Mouse (Mus musculus): ENCODE results near the gene Lrrc18. TPM values are rescaled to one million over a fixed set of nuclear protein-coding genes. Genes with fewer than 3 reads are reported as not detected.

Lrrc18 gene
- not detected for total RNA-seq (2021)
- long read RNA-seq, experiment 1 = 0 reads
- long read RNA-seq, experiment 2 = 0 reads

- DNase-seq (ENCODE audit: low spot score) = no peak
Measured at GRCm38 (mm10) chr14:32991082-32991481, at the start of gene Lrrc18. Gene Lrrc18, plus strand, starts transcription at chr14:32991382.

- DNase-seq (ENCODE audit: low spot score) = peak; percentile 64
Measured at GRCm38 (mm10) chr14:32947512-32947911, 43.7 kb upstream of the Lrrc18 start.

- DNase-seq (ENCODE audit: low spot score) = peak; percentile 51
Measured at GRCm38 (mm10) chr14:32950312-32951301, 40.6 kb upstream of the Lrrc18 start.

- DNase-seq (ENCODE audit: low spot score) = peak; percentile 19
Measured at GRCm38 (mm10) chr14:32956486-32956885, 34.7 kb upstream of the Lrrc18 start.

- DNase-seq (ENCODE audit: low spot score) = no peak
Measured at GRCm38 (mm10) chr14:32958671-32959070, 32.5 kb upstream of the Lrrc18 start.

GRCm38 (mm10) chr14:32960481-32960880, 30.7 kb upstream of the Lrrc18 start:
- peak; percentile 64 for DNase-seq (ENCODE audit: low spot score)

- no peak for DNase-seq (ENCODE audit: low spot score)
Measured at GRCm38 (mm10) chr14:32964742-32965141, 26.4 kb upstream of the Lrrc18 start.

GRCm38 (mm10) chr14:32970700-32971099, 20.5 kb upstream of the Lrrc18 start:
- DNase-seq (ENCODE audit: low spot score) = no peak

GRCm38 (mm10) chr14:32984176-32984738, 6.9 kb upstream of the Lrrc18 start:
- DNase-seq (ENCODE audit: low spot score) = peak; percentile 23

GRCm38 (mm10) chr14:32986659-32987058, 4.5 kb upstream of the Lrrc18 start:
- DNase-seq (ENCODE audit: low spot score) = no peak

GRCm38 (mm10) chr14:32994954-32995636, 3.9 kb downstream of the Lrrc18 start:
- no peak for DNase-seq (ENCODE audit: low spot score)

GRCm38 (mm10) chr14:32999511-32999910, 8.3 kb downstream of the Lrrc18 start:
- no peak for DNase-seq (ENCODE audit: low spot score)

- DNase-seq (ENCODE audit: low spot score) = no peak
Measured at GRCm38 (mm10) chr14:33000112-33000979, 9.2 kb downstream of the Lrrc18 start.

GRCm38 (mm10) chr14:33005114-33005513, 13.9 kb downstream of the Lrrc18 start:
- DNase-seq (ENCODE audit: low spot score) = no peak

- DNase-seq (ENCODE audit: low spot score) = no peak
Measured at GRCm38 (mm10) chr14:33007638-33008037, 16.5 kb downstream of the Lrrc18 start.

GRCm38 (mm10) chr14:33019050-33019449, 27.9 kb downstream of the Lrrc18 start:
- DNase-seq (ENCODE audit: low spot score) = no peak

- peak; percentile 38 for DNase-seq (ENCODE audit: low spot score)
Measured at GRCm38 (mm10) chr14:33019606-33020005, 28.4 kb downstream of the Lrrc18 start.

- DNase-seq (ENCODE audit: low spot score) = no peak
Measured at GRCm38 (mm10) chr14:33030849-33031248, 39.7 kb downstream of the Lrrc18 start.

GRCm38 (mm10) chr14:33033424-33033823, 42.2 kb downstream of the Lrrc18 start:
- peak; percentile 7 for DNase-seq (ENCODE audit: low spot score)

- DNase-seq (ENCODE audit: low spot score) = no peak
Measured at GRCm38 (mm10) chr14:33035386-33035785, 44.2 kb downstream of the Lrrc18 start.

- DNase-seq (ENCODE audit: low spot score) = no peak
Measured at GRCm38 (mm10) chr14:33036811-33037210, 45.6 kb downstream of the Lrrc18 start.
